Mouse (Mus musculus) kidney, embryonic 15.5 days (tissue): ENCODE results near the gene Lyg2. TPM values are rescaled to one million over a fixed set of nuclear protein-coding genes. Genes with fewer than 3 reads are reported as not detected.

Source experiments
- ATAC-seq: fragments of 200-750 bp; cut with Nextera tagmentation; replicated peaks from 2 replicates; pipeline ENCODE4 v1.8.0; 2017; ENCODE audit warnings: moderate TSS enrichment; ENCODE audit not compliant: low FRiP score
- H3K27ac ChIP-seq: fragments of 300-500 bp; sonication (generic); 2 replicates; pipeline ENCODE4 v1.5.1; 2015; ENCODE audit warnings: mild to moderate bottlenecking, inconsistent platforms
- H3K27me3 ChIP-seq: fragments of 300-500 bp; sonication (generic); 2 replicates; pipeline ENCODE4 v1.6.1; 2015; ENCODE audit warnings: inconsistent platforms
- H3K36me3 ChIP-seq: fragments of 300-500 bp; sonication (generic); 2 replicates; pipeline ENCODE4 v1.6.1; 2015; ENCODE audit warnings: inconsistent platforms
- H3K4me1 ChIP-seq: fragments of 300-500 bp; sonication (generic); 2 replicates; pipeline ENCODE4 v1.6.1; 2015; ENCODE audit warnings: inconsistent platforms
- H3K4me2 ChIP-seq: fragments of 300-500 bp; sonication (generic); 2 replicates; pipeline ENCODE4 v1.6.1; 2015; ENCODE audit warnings: moderate library complexity, mild to moderate bottlenecking, inconsistent platforms
- H3K4me3 ChIP-seq: fragments of 300-500 bp; sonication (generic); replicated peaks from 2 replicates; pipeline ENCODE4 v1.5.1; 2015; ENCODE audit warnings: mild to moderate bottlenecking, inconsistent platforms
- H3K9ac ChIP-seq: fragments of 300-500 bp; sonication (generic); 2 replicates; pipeline ENCODE4 v1.6.1; 2015; ENCODE audit warnings: mild to moderate bottlenecking, inconsistent platforms
- H3K9me3 ChIP-seq: fragments of 300-500 bp; sonication (generic); replicated peaks from 2 replicates; pipeline ENCODE4 v1.6.1; 2016; ENCODE audit warnings: inconsistent platforms
- WGBS: fragments of 180-500 bp; shearing (Covaris S2); methylation state at CpG from one replicate; pipeline ENCODE4 v1.1.7; 2015; ENCODE audit warnings: mixed read lengths; 5-methylcytosine and 5-hydroxymethylcytosine counted together
- polyA plus RNA-seq: library from polyadenylated mRNA; unstranded; fragments of >200 nt; fragmentation: Nextera tagmentation; extraction: Ambion mirVana; gene quantifications from 2 replicates; pipeline ENCODE4 v1.2.1, GENCODE M21; 2015

The Lyg2 gene
- polyA plus RNA-seq, 1 experiment from 2014 or later, result not detected

DNA sequence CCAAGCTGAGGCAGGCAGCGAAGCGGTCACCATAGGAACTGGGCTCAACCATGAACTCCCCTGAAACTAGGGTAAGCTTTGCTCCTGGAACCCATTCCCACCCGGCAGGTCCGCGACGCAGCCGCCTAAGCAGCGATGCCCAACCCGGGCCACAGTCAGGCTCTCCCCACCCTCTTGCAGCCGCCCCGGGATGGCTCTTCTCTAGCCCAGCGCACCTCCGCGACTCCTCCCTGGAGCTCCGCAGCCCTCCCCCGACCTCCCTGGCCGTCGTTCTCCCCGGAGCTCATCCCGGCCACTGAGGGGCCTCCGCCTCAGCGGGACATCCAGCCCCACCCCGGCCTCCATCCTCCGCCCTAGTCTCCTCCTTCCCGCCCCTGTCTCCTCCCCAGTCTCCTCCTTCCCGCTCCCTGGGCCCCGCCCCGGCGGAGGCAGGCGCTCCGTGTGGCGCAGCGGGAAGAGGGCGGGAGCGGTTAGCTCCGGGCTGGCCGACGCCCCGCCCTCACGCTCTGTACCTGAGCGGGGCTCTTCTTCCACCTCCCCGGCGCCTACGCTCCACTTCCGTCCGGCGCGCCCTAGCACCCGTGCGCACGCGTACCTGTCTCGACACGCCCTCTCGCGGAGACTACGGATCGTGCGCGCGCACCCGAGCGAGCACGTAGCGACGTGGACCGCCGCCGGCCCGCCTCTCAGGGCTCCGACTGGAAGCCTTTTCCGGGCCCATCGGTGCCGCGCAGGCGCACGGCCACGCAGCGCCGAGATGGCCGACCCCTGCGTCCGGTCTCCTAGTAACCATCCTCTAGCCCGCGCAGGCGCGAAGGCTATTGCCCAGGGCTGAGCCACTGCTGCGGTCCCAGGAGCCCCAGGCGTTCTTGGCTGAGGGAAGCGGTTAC, 51.5 kb downstream of the Lyg2 start:
- no peaks in the 10 kb centered on the region for H3K9me3 ChIP-seq
- peak overlapping the region; percentile 67 for H3K9ac ChIP-seq
- peaks cover 5% of the 10 kb centered on the region for H3K4me1 ChIP-seq
- no peaks in the 10 kb centered on the region for H3K36me3 ChIP-seq
- H3K27me3 ChIP-seq, result no peaks in the 10 kb centered on the region
- peak overlapping the region; percentile 77 for H3K4me3 ChIP-seq
- ATAC-seq, result peak; percentile 99
- under 1% methylated on average over 90 of the region's 90 CpGs for WGBS
- peak overlapping the region; percentile 90 for H3K27ac ChIP-seq
- H3K4me2 ChIP-seq, result peak overlapping the region; percentile 81

Other genes starting within 250 kb of the Lyg2 start
- 2.2 and 2.3 TPM in 2 replicates for gene 2010300C02Rik, start 196.4 kb downstream of the Lyg2 start, polyA plus RNA-seq
- 6.0 and 6.1 TPM in 2 replicates for gene Tsga10, start 50.1 kb downstream of the Lyg2 start, polyA plus RNA-seq
- 8.8 and 9.7 TPM in 2 replicates for gene Lipt1, start 44.8 kb downstream of the Lyg2 start, polyA plus RNA-seq
- 24.5 and 27.2 TPM in 2 replicates for gene Mitd1, start 26.1 kb downstream of the Lyg2 start, polyA plus RNA-seq
- 227 and 255 TPM in 2 replicates for gene Mrpl30, start 26.0 kb downstream of the Lyg2 start, polyA plus RNA-seq
- gene Lyg1, start 41.3 kb upstream of the Lyg2 start, polyA plus RNA-seq, result not detected in 2 replicates
- gene Txndc9, start 81.4 kb upstream of the Lyg2 start, polyA plus RNA-seq, result 123 and 148 TPM in 2 replicates
- gene Eif5b, start 81.5 kb upstream of the Lyg2 start, polyA plus RNA-seq, result 28.8 and 29.0 TPM in 2 replicates
- 25.0 and 26.7 TPM in 2 replicates for gene Rev1, start 213.3 kb upstream of the Lyg2 start, polyA plus RNA-seq